Mouse (Mus musculus): ENCODE measurements around the gene Efna5.

GRCm38 (mm10) chr17:62655819-62656355 lies 225.2 kb downstream of the Efna5 start:
- no peak for TF ChIP-seq CTCF (IDR thresholded peaks at IDR 0.05; ENCODE audit: low read depth, low read length)
- TF ChIP-seq POLR2A (IDR thresholded peaks at IDR 0.05; ENCODE audit: extremely low read depth, insufficient read depth, low read length): no peak
